In the genomic region with DNA sequence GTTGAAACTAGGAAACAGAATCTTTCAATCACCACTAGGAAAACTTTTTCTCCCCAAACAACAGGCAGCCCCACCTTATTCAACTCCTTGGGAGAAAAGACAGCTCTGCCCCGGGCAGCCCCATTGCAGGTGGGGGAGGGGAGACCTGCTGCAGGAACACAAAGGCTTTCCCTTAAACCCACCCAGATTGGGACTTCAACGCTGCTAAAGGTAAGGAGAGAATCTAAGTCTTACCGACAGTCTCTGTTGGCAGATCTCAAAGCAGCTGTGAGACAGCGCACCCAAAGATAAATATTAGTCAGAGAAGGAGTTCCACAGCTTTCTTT, we compare ENCODE assay signal across 9 mouse cellular contexts. TPM values are rescaled to one million over a fixed set of nuclear protein-coding genes. Genes with fewer than 3 reads are reported as not detected.
A peak's percentile ranks its signal among the peaks of the same experiment; 100 is the strongest.
DNase-seq lines count a peak whose midpoint lies in the region; ATAC-seq and TF ChIP-seq lines count a peak whose summit lies in the region.
"Had no signal": no experiment of that assay in that cellular context is flagged by ENCODE, and none has a peak within 500 bp of the region (broad histone marks: within the 10 kb centered on the region; RNA-seq: fewer than 3 reads in every experiment).

No protein-coding gene starts in this region.

- peak overlapping the region; percentile 52 for H3K4me2 ChIP-seq in heart, embryonic 14.5 days (ENCODE audit: low read length)
- peak overlapping the region; percentile 39 for H3K4me2 ChIP-seq in embryonic facial prominence, embryonic 15.5 days (replicated peaks)
- peak overlapping the region; percentile 32 for H3K4me2 ChIP-seq in limb, embryonic 14.5 days (replicated peaks; ENCODE audit: low read depth, low read length, severe bottlenecking)

- no peak overlapping the region for H3K27ac ChIP-seq in heart, embryonic 14.5 days (replicated peaks in 1 of 2; ENCODE audit: control insufficient read depth in 1 of 2, insufficient read depth in 1 of 2, low read depth in 2 of 2, low read length in 2 of 2)
- H3K27ac ChIP-seq in embryonic facial prominence, embryonic 15.5 days (replicated peaks): no peak overlapping the region
- no peak overlapping the region for H3K27ac ChIP-seq in limb, embryonic 14.5 days (replicated peaks; ENCODE audit: low read depth, low read length)
- H3K27ac ChIP-seq: macrophage had no signal

- WGBS in heart, embryonic 14.5 days: 15% methylated on average over 4 of the region's 4 CpGs
- WGBS in embryonic facial prominence, embryonic 15.5 days: 11% methylated on average over 4 of the region's 4 CpGs
- 14% methylated on average over 4 of the region's 4 CpGs for WGBS in limb, embryonic 14.5 days

- ATAC-seq in heart, embryonic 14.5 days (ENCODE audit: insufficient number of reproducible peaks, insufficient read depth, low FRiP score, low read depth): no peak
- ATAC-seq in embryonic facial prominence, embryonic 15.5 days (ENCODE audit: insufficient number of reproducible peaks, low FRiP score, low TSS enrichment, low read depth): no peak
- peak; percentile 80 for ATAC-seq in limb, embryonic 14.5 days (ENCODE audit: low FRiP score, low read depth)

- H3K4me1 ChIP-seq in heart, embryonic 14.5 days (ENCODE audit: control insufficient read depth in 2 of 2, insufficient read depth in 2 of 2, low read length in 2 of 2): no peaks in the 10 kb centered on the region
- H3K4me1 ChIP-seq in embryonic facial prominence, embryonic 15.5 days: 0 out of 2 replicates have a peak, but pooled peaks cover 3% of the 10 kb centered on the region
- no peaks in the 10 kb centered on the region for H3K4me1 ChIP-seq in limb, embryonic 14.5 days (ENCODE audit: control insufficient read depth, insufficient read depth, low read length)

- H3K9ac ChIP-seq in heart, embryonic 14.5 days (ENCODE audit: low read length): peak overlapping the region; percentile 57
- no peak overlapping the region for H3K9ac ChIP-seq in embryonic facial prominence, embryonic 15.5 days
- peak overlapping the region; percentile 42 for H3K9ac ChIP-seq in limb, embryonic 14.5 days (ENCODE audit: low read depth, low read length, severe bottlenecking)

- TF ChIP-seq POLR2A in limb, embryonic 14.5 days (IDR thresholded peaks at IDR 0.05; ENCODE audit: borderline replicate concordance, extremely low read depth, insufficient read depth, insufficient read length): no peak

- H3K27me3 ChIP-seq in heart, embryonic 14.5 days (ENCODE audit: control insufficient read depth, insufficient read depth, low read length): no peaks in the 10 kb centered on the region
- no peaks in the 10 kb centered on the region for H3K27me3 ChIP-seq in embryonic facial prominence, embryonic 15.5 days
- H3K27me3 ChIP-seq in limb, embryonic 14.5 days (ENCODE audit: control insufficient read depth, insufficient read depth, low read length): no peaks in the 10 kb centered on the region

- DNase-seq in heart, adult 8-10 months (ENCODE audit: low spot score): no peak
- DNase-seq in 3134 (ENCODE audit: extremely low read depth, insufficient read length, low spot score): peak; percentile 1
- DNase-seq in limb, embryonic 14.5 days (ENCODE audit: low spot score): peak; percentile 25
- DNase-seq in ovary, adult 18-20 months (ENCODE audit: low spot score): no peak
- DNase-seq in cerebellum, adult 9-11 months: no peak
- no peak for DNase-seq in thymus, postnatal 36 days

- H3K9me3 ChIP-seq in heart, embryonic 14.5 days (ENCODE audit: control insufficient read depth, low read length): no peaks in the 10 kb centered on the region
- H3K9me3 ChIP-seq in embryonic facial prominence, embryonic 15.5 days (replicated peaks): no peaks in the 10 kb centered on the region
- H3K9me3 ChIP-seq in limb, embryonic 14.5 days (ENCODE audit: control insufficient read depth, low read length): no peaks in the 10 kb centered on the region

- H3K4me3 ChIP-seq in heart, embryonic 14.5 days (ENCODE audit: control insufficient read depth in 1 of 2, insufficient read depth in 1 of 2, low read depth in 1 of 2, low read length in 2 of 2): no peak overlapping the region
- H3K4me3 ChIP-seq in embryonic facial prominence, embryonic 15.5 days (replicated peaks): no peak overlapping the region
- H3K4me3 ChIP-seq in limb, embryonic 14.5 days (replicated peaks; ENCODE audit: low read length): peak overlapping the region; percentile 19

- H3K36me3 ChIP-seq in heart, embryonic 14.5 days (ENCODE audit: control insufficient read depth, insufficient read depth, low read length): no peaks in the 10 kb centered on the region
- no peaks in the 10 kb centered on the region for H3K36me3 ChIP-seq in embryonic facial prominence, embryonic 15.5 days
- no peaks in the 10 kb centered on the region for H3K36me3 ChIP-seq in limb, embryonic 14.5 days (ENCODE audit: control insufficient read depth, insufficient read depth, low read length)

RNA-seq across cellular contexts. Expression of gene Gm26661, which starts 41.7 kb away (rescaled TPM):
- polyA plus RNA-seq in heart, embryonic 14.5 days (2014; fragmentation: Nextera tagmentation; extraction: Ambion mirVana): not detected in 2 replicates
- not detected for total RNA-seq in heart, adult 8-10 months (2022)
- not detected in 2 replicates for polyA plus RNA-seq in embryonic facial prominence, embryonic 15.5 days (2015; fragmentation: Nextera tagmentation; extraction: Ambion mirVana)
- not detected in 2 replicates for polyA plus RNA-seq in limb, embryonic 14.5 days (2012; rRNA removed)
- polyA plus RNA-seq in limb, embryonic 14.5 days (2014; fragmentation: Nextera tagmentation; extraction: Ambion mirVana): not detected in 2 replicates
- polyA plus RNA-seq: macrophage had no signal

Comparison
In these comparisons a context has a peak if more than half of its experiments do, and no peak if none do; other contexts are left out.
1. DNase-seq: peak in 3134 (single experiment) and limb, embryonic 14.5 days (single experiment); none in heart, adult 8-10 months (single experiment), ovary, adult 18-20 months (single experiment), cerebellum, adult 9-11 months (single experiment) and thymus, postnatal 36 days (0 of 2).
2. Peak in every context shown above with its lines, with median percentiles within 50 percentile points of each other: H3K4me2 ChIP-seq.